In genomic region chr2:80998296-80998695, GRCm38 (mm10) we compare ENCODE assay signal across 23 mouse cellular contexts.
"Had no signal": no experiment of that assay in that cellular context is flagged by ENCODE, and none has a peak within 500 bp of the region (broad histone marks: within the 10 kb centered on the region; RNA-seq: fewer than 3 reads in every experiment).

No protein-coding gene starts in this region.

- H3K27ac ChIP-seq: heart, adult 2 months; heart, embryonic 13.5 days; heart, embryonic 15.5 days; hindbrain, embryonic 13.5 days; hindbrain, embryonic 15.5 days; hindbrain, postnatal 0 days; kidney, postnatal 0 days; limb, embryonic 13.5 days; limb, embryonic 15.5 days; liver, embryonic 12.5 days; liver, embryonic 14.5 days had no signal

- H3K4me1 ChIP-seq: heart, embryonic 13.5 days; heart, embryonic 15.5 days; hindbrain, embryonic 13.5 days; hindbrain, embryonic 15.5 days; limb, embryonic 13.5 days; limb, embryonic 15.5 days; liver, embryonic 12.5 days had no signal

- H3K4me3 ChIP-seq: heart, adult 2 months; heart, embryonic 13.5 days; heart, embryonic 15.5 days; hindbrain, embryonic 13.5 days; hindbrain, embryonic 15.5 days; limb, embryonic 13.5 days; limb, embryonic 15.5 days; liver, embryonic 12.5 days had no signal

- H3K9ac ChIP-seq: forebrain, postnatal 0 days; heart, embryonic 13.5 days; heart, embryonic 15.5 days; hindbrain, embryonic 13.5 days; hindbrain, embryonic 15.5 days; limb, embryonic 13.5 days; limb, embryonic 15.5 days; liver, embryonic 12.5 days; liver, embryonic 14.5 days had no signal

- H3K36me3 ChIP-seq: heart, embryonic 13.5 days; heart, embryonic 15.5 days; hindbrain, embryonic 13.5 days; hindbrain, embryonic 15.5 days; limb, embryonic 13.5 days; limb, embryonic 15.5 days; liver, embryonic 12.5 days had no signal

- ATAC-seq: forebrain, postnatal 0 days; hindbrain, postnatal 0 days; intestine, embryonic 16.5 days; liver, embryonic 12.5 days had no signal

- H3K4me2 ChIP-seq: heart, embryonic 11.5 days; heart, embryonic 13.5 days; heart, embryonic 15.5 days; hindbrain, embryonic 13.5 days; hindbrain, embryonic 15.5 days; limb, embryonic 13.5 days; limb, embryonic 15.5 days; liver, embryonic 12.5 days had no signal

- H3K9me3 ChIP-seq: heart, embryonic 13.5 days; heart, embryonic 15.5 days; hindbrain, embryonic 13.5 days; hindbrain, embryonic 15.5 days; limb, embryonic 13.5 days; limb, embryonic 15.5 days; liver, embryonic 12.5 days had no signal

- H3K27me3 ChIP-seq: heart, embryonic 13.5 days; heart, embryonic 15.5 days; hindbrain, embryonic 13.5 days; hindbrain, embryonic 15.5 days; limb, embryonic 13.5 days; limb, embryonic 15.5 days; liver, embryonic 12.5 days had no signal

- DNase-seq: forebrain, postnatal 0 days; gastrocnemius, postnatal 14 days; gastrocnemius, postnatal 36 days; heart, adult 11 months; heart, adult 2 months; heart, postnatal 14 days; heart, postnatal 36 days; layer of hippocampus, adult 9-11 months; layer of hippocampus, postnatal 36 days; left cerebral cortex, postnatal 4 days; lung, adult 18-20 months had no signal
